Mouse (Mus musculus) liver, embryonic 16.5 days (tissue): ENCODE measurements around the gene Mybphl. TPM values are rescaled to one million over a fixed set of nuclear protein-coding genes. Genes with fewer than 3 reads are reported as not detected.
A peak's percentile ranks its signal among the peaks of the same experiment; 100 is the strongest.

Experiments
- ATAC-seq: fragments of 200-750 bp; cut with Nextera tagmentation; 2 replicates; pipeline ENCODE4 v1.8.0; 2017; ENCODE audit warnings: low read depth, mild to moderate bottlenecking, moderate number of reproducible peaks, moderate library complexity
- H3K27ac ChIP-seq: fragments of 300-500 bp; sonication (generic); 2 replicates; pipeline ENCODE4 v1.5.1; 2014; ENCODE audit warnings: mild to moderate bottlenecking, low read length
- H3K27me3 ChIP-seq: fragments of 300-500 bp; sonication (generic); 2 replicates; pipeline ENCODE4 v1.6.1; 2014; ENCODE audit warnings: low read depth, low read length, mixed read lengths; ENCODE audit not compliant: control insufficient read depth, insufficient read depth
- H3K36me3 ChIP-seq: fragments of 300-500 bp; sonication (generic); 2 replicates; pipeline ENCODE4 v1.6.1; 2014; ENCODE audit warnings: mild to moderate bottlenecking; ENCODE audit not compliant: control insufficient read depth, insufficient read depth
- H3K4me1 ChIP-seq: fragments of 300-500 bp; sonication (generic); 2 replicates; pipeline ENCODE4 v1.6.1; 2014; ENCODE audit warnings: low read depth, low read length, mixed read lengths; ENCODE audit not compliant: control insufficient read depth
- H3K4me2 ChIP-seq: fragments of 300-500 bp; sonication (generic); 2 replicates; pipeline ENCODE4 v1.6.1; 2014; ENCODE audit warnings: low read depth, low read length, mixed read lengths
- H3K4me3 ChIP-seq: fragments of 300-500 bp; sonication (generic); 2 replicates; pipeline ENCODE4 v1.5.1; 2014; ENCODE audit warnings: low read depth, mild to moderate bottlenecking, low read length
- H3K9ac ChIP-seq: fragments of 300-500 bp; sonication (generic); 2 replicates; pipeline ENCODE4 v1.6.1; 2014; ENCODE audit warnings: low read depth, low read length
- H3K9me3 ChIP-seq: fragments of 300-500 bp; sonication (generic); replicated peaks from 2 replicates; pipeline ENCODE4 v1.6.1; 2016; ENCODE audit warnings: low read length; ENCODE audit not compliant: control insufficient read depth
- WGBS: fragments of 180-500 bp; shearing (Covaris S2); extraction: QIAGEN DNeasy Blood & Tissue Kit; methylation state at CpG from one replicate; pipeline ENCODE4 v1.1.7; 2014; ENCODE audit not compliant: insufficient replicate concordance; 5-methylcytosine and 5-hydroxymethylcytosine counted together
- polyA plus RNA-seq: library from polyadenylated mRNA; unstranded; fragments of >200 nt; fragmentation: Nextera tagmentation; extraction: Ambion mirVana; gene quantifications from 2 replicates; pipeline ENCODE4 v1.2.1, GENCODE M21; 2015

The Mybphl gene
- polyA plus RNA-seq, 1 experiment from 2014 or later, result 1.0 TPM

GRCm38 (mm10) chr3:108398281-108398680 is 33.6 kb downstream of the Mybphl start:
- H3K36me3 ChIP-seq, result no peaks in the 10 kb centered on the region
- H3K4me2 ChIP-seq, result no peak overlapping the region
- no peak overlapping the region for H3K9ac ChIP-seq
- H3K27ac ChIP-seq, result no peak overlapping the region
- H3K27me3 ChIP-seq, result no peaks in the 10 kb centered on the region
- no peak overlapping the region for H3K4me3 ChIP-seq
- no peak for ATAC-seq
- no peaks in the 10 kb centered on the region for H3K9me3 ChIP-seq
- H3K4me1 ChIP-seq, result peaks cover 2% of the 10 kb centered on the region; the same call in 1 of the 2 replicates
- WGBS, result 82% methylated on average over 9 of the region's 9 CpGs

- WGBS, result 63% methylated on average over 5 of the region's 5 CpGs
- H3K27me3 ChIP-seq, result no peaks in the 10 kb centered on the region
- ATAC-seq, result no peak
- H3K27ac ChIP-seq, result no peak overlapping the region
- H3K4me1 ChIP-seq, result peaks cover 2% of the 10 kb centered on the region; the same call in 1 of the 2 replicates
- H3K9ac ChIP-seq, result no peak overlapping the region
- no peaks in the 10 kb centered on the region for H3K9me3 ChIP-seq
- H3K4me2 ChIP-seq, result no peak overlapping the region
- no peak overlapping the region for H3K4me3 ChIP-seq
- no peaks in the 10 kb centered on the region for H3K36me3 ChIP-seq
These were observed 35.7 kb downstream of the Mybphl start for GRCm38 (mm10) chr3:108400442-108400841.

- no peak overlapping the region for H3K4me2 ChIP-seq
- no peaks in the 10 kb centered on the region for H3K27me3 ChIP-seq
- ATAC-seq, result peak; percentile 72
- peaks cover 2% of the 10 kb centered on the region; the same call in 1 of the 2 replicates for H3K4me1 ChIP-seq
- H3K9ac ChIP-seq, result no peak overlapping the region
- 31% methylated on average over 22 of the region's 22 CpGs for WGBS
- H3K4me3 ChIP-seq, result no peak overlapping the region
- H3K36me3 ChIP-seq, result no peaks in the 10 kb centered on the region
- H3K9me3 ChIP-seq, result no peaks in the 10 kb centered on the region
- H3K27ac ChIP-seq, result no peak overlapping the region
These were observed 37.2 kb downstream of the Mybphl start for GRCm38 (mm10) chr3:108401692-108402527.

GRCm38 (mm10) chr3:108402528-108402920 is 37.8 kb downstream of the Mybphl start:
- Histone ChIP-seq H3K27ac (no peak overlapping the region), H3K27me3 (no peaks in the 10 kb centered on the region)

GRCm38 (mm10) chr3:108405536-108406305 is 41.0 kb downstream of the Mybphl start:
- ATAC-seq, result no peak

More at GRCm38 (mm10) chr3:108402528-108402920, 37.8 kb downstream of the Mybphl start:
- H3K9me3 ChIP-seq, result no peaks in the 10 kb centered on the region
- no peak overlapping the region for H3K9ac ChIP-seq
- no peaks in the 10 kb centered on the region for H3K36me3 ChIP-seq
- 84% methylated on average over 15 of the region's 15 CpGs for WGBS
- no peak for ATAC-seq
- no peak overlapping the region for H3K4me3 ChIP-seq
- H3K4me1 ChIP-seq, result peaks cover 2% of the 10 kb centered on the region; the same call in 1 of the 2 replicates
- no peak overlapping the region for H3K4me2 ChIP-seq

GRCm38 (mm10) chr3:108406306-108406885 is 41.7 kb downstream of the Mybphl start:
- no peak overlapping the region for H3K4me3 ChIP-seq
- no peak overlapping the region for H3K9ac ChIP-seq
- 78% methylated on average over 24 of the region's 24 CpGs for WGBS
- no peak overlapping the region for H3K27ac ChIP-seq
- no peaks in the 10 kb centered on the region for H3K9me3 ChIP-seq
- peaks cover 2% of the 10 kb centered on the region; the same call in 1 of the 2 replicates for H3K4me1 ChIP-seq
- ATAC-seq, result no peak
- H3K4me2 ChIP-seq, result no peak overlapping the region
- H3K36me3 ChIP-seq, result no peaks in the 10 kb centered on the region
- H3K27me3 ChIP-seq, result no peaks in the 10 kb centered on the region

More at GRCm38 (mm10) chr3:108405536-108406305, 41.0 kb downstream of the Mybphl start:
- no peak overlapping the region for H3K27ac ChIP-seq
- H3K27me3 ChIP-seq, result no peaks in the 10 kb centered on the region
- H3K36me3 ChIP-seq, result no peaks in the 10 kb centered on the region
- no peak overlapping the region for H3K4me3 ChIP-seq
- WGBS, result 53% methylated on average over 14 of the region's 14 CpGs
- H3K9me3 ChIP-seq, result no peaks in the 10 kb centered on the region
- no peak overlapping the region for H3K9ac ChIP-seq
- H3K4me2 ChIP-seq, result no peak overlapping the region
- peaks cover 2% of the 10 kb centered on the region; the same call in 1 of the 2 replicates for H3K4me1 ChIP-seq

GRCm38 (mm10) chr3:108408517-108409008 is 43.9 kb downstream of the Mybphl start:
- Histone ChIP-seq H3K4me1 (no peaks in the 10 kb centered on the region), H3K9me3 (peaks cover 6% of the 10 kb centered on the region; the same call in 1 of the 2 replicates), H3K27me3 (no peaks in the 10 kb centered on the region), H3K4me2 (no peak overlapping the region), H3K27ac (no peak overlapping the region), H3K36me3 (no peaks in the 10 kb centered on the region), H3K4me3 (no peak overlapping the region), H3K9ac (no peak overlapping the region)
- ATAC-seq, result no peak
- 77% methylated on average over 8 of the region's 8 CpGs for WGBS

GRCm38 (mm10) chr3:108409656-108410358 is 45.1 kb downstream of the Mybphl start:
- H3K36me3 ChIP-seq, result no peaks in the 10 kb centered on the region
- H3K4me1 ChIP-seq, result no peaks in the 10 kb centered on the region
- H3K4me2 ChIP-seq, result no peak overlapping the region
- no peak overlapping the region for H3K9ac ChIP-seq
- ATAC-seq, result no peak
- no peak overlapping the region for H3K27ac ChIP-seq
- WGBS, result 57% methylated on average over 8 of the region's 8 CpGs
- peaks cover 8% of the 10 kb centered on the region; the same call in 1 of the 2 replicates for H3K9me3 ChIP-seq
- no peak overlapping the region for H3K4me3 ChIP-seq
- peaks cover 3% of the 10 kb centered on the region for H3K27me3 ChIP-seq
